Mouse (Mus musculus) left cerebral cortex, postnatal 36 days (tissue): ENCODE measurements at regions not wholly inside any gene's neighbourhood (a gene's known extent, or its start where the extent isn't known, plus 50 kb on each side); places are given as distances from the start of the nearest gene placed in this dataset.

ENCODE experiments used
- DNase-seq, 2 experiments: peaks; one replicate each; pipeline ENCODE4 v3.0.0; 2021 to 2022; ENCODE audit warnings: low spot score in 2 of 2, mixed read lengths in 1 of 2
- intact Hi-C: fragments of 180-260 bp; cut with DNase I; formaldehyde crosslinking; loops from one replicate; pipeline ENCODE4 v1.15.1; 2025

DNA sequence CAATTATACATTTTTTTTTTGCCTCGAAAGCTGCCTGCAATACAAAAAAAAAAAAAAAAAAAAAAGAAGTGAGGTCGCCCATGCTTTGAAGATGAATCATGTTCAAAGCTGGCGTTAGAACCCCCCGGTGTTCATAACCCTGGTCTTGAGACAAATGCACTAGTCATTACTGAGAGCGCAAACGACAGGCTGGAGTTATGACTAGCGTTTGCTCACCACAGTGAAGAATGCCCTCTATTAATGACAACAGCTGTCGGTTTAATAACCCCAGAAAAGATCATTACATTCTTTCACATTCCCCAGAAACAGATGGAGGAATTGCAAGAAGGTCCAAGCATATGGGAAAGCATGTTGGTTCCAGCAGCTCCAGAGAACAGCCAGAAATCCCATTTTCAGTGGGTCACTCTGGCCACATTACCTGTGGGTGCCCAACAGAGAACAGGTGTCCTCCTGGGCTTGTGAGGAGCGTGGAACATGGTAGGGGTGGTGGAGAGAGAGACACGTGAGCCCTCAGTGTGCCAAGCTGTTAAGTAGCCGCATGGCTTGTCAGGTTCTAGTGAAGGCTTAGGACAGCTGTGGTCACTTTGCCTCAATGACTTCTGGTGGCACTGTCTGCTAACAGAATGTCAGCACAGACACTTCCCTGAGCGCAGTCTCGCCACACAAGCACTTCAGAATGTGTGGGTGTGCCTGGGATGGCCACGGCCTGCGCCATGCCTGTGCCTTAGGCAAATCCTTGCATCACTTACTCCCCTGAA lies 60.4 kb downstream of the Aipl1 start:
- DNase-seq, result no peak
- intact Hi-C loops, result no loop called here

DNA sequence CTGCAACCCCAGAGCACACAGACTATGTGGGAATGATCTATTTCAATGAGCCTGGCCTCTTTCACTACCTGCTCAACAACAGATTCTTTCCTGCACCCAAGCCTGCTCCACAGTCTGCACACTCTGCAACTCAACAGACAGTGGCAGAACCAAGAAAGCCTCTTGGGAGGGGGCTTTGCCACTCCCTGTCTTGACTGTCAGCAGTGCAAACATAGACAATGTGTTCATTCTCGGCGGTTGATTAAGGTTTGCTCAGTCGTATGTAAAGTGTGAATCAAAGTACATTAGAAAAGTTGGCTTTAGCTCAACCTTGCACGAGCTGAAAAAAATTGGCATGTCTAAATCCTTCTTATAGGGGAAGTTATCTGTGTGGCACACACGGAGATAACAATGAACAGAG lies 66.0 kb downstream of the Aipl1 start:
- DNase-seq, result no peak
- intact Hi-C loops, result no loop called here

DNA sequence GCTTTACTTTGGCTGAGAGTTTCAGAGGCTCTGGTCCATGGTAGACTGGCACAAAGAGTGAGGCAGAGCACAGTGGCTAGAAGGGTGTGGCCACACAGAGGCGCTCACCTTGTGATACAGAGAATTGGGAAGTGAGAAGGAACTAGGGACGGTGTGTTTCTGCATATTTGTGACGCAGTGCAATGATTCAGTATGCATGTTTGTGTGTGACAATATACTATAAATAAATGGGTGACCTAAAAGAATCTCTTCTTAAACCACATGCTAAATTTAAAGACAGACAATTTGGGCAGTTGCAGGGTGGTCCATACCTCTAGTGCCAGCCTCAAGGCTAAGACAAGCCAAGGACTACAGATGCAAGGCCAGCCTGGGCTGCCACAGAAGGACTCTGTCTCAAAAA lies 75.0 kb downstream of the Aipl1 start:
- no peak for DNase-seq
- intact Hi-C loops, result no loop called here

DNA sequence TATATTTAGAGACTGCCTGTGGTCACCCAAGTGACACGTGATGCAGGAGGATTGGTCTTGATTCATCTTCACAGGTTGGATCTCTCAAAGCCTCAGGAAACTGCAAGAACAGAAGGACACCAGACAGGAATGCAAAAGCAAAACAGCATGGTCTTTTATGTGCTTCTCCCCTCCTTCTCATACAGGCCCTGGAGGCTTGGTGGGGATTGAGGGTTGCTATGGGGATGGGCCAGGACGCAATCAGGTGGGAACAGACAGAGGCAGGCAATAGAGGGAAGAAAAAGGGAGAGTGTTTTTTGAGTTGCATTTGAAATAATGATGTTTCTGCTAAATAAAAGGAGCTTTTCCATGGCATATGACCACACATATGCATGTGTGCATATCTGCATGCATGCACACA lies 84.8 kb downstream of the Aipl1 start:
- intact Hi-C loops, result no loop called here
- DNase-seq, result no peak

DNA sequence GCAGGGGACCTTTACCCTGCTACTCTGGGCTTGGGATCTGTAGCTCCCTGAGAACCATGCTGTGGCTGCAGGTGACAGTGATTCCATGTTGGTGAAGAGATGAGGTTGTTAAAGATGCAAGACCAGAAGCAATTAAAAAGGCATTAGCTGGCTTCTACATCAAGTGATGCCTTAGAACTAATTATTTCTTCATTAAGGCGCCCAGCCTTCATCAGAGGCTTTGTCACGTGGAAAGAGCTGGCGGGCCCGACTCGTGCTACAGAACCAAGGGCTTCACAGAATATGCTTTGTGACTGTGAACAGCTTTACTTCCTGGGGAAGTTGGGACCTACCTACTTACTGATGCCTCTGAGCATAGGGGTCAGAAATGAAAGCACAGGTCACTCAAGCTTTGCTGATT lies 90.1 kb downstream of the Aipl1 start:
- intact Hi-C loops, result no loop called here
- no peak for DNase-seq

DNA sequence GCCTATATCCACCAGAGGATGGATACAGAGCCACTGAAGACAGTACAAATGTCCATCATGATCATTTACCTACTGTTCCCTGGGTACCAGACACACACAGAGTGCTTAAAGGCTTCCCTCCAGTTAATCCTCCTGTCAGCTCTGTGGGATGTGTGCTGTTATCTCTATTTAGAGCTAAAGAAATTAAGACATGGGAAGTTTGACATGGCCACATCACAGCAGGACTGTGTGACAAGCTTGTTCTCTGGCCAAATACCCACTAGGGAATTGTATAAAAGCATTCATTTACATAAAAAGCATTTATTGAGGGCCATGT lies 92.3 kb downstream of the Aipl1 start:
- intact Hi-C loops, result no loop called here
- DNase-seq, result no peak

DNA sequence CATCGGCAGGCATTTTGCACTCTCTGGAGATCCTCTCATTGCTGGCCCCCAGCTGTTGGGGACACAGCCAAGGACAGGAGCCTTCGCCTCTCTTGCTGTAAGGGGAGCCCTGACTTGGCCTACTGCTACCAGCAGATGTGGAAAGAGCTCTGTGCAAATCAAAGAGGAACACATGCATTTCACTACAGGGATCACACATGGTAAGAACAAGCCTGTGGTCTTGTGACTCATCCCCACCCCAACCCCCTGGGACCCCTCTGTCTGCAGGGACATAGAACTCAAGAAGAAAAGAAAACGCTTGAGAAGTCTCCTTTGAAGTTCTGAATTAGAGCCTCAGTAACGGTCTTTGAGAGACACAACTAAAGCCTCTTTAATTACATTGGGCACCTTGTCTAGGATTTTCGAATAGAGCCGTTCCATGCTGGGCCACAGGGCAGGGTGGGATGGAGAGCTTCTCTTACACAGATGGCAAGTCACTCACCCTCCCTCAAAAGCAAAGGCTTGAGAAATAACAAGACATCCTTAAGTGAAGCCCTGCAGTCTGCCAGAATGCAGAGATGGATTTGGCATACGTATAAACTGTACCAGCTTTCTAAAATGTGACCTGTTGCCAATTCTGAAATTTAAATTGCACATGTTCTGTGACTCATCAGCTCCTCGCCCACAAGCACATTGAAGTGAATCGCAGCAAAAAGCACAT lies 92.8 kb downstream of the Aipl1 start:
- intact Hi-C loops, result no loop called here
- DNase-seq, result peak; percentile 49 to 63

DNA sequence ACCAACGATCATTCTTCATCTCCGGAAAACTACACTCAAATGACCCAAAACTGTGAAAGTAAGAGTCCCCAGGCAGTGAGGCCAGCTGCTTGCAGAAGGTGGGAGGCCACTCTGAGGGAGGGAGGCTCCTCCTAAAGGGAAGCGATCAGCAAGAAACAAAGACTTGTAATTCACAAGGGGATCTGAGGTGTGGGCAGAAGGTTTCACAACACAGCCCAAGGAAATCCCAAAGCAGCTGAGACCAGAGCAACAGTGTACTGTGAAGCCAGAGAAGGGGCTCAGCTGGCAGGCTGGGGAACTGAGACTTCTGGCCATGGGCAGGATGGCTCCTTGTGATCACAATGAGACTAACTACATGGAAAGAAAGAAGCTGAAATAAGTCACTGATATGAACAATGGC lies 93.8 kb downstream of the Aipl1 start:
- intact Hi-C loops, result no loop called here
- no peak for DNase-seq

DNA sequence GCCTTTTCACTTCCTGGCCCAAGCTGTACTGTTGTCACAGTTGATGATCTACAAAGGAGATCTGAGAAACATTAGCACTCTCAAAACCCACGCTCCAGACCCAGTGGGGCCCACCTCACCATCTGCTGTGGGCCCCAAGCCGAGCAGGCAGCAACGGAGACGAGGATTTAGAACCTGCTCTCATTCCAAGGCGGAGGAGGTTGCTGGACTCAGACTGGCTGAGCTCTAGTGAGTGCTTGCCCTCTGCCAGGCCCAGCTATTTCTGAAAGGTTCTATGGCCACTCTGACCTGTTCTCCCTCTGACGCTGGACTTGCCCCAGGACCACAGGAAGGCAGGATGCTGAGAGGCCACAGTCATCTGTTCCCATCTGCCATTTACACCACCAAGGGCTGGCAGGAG lies 98.2 kb downstream of the Aipl1 start:
- intact Hi-C loops, result no loop called here
- DNase-seq, result peak; percentile 59 to 76

DNA sequence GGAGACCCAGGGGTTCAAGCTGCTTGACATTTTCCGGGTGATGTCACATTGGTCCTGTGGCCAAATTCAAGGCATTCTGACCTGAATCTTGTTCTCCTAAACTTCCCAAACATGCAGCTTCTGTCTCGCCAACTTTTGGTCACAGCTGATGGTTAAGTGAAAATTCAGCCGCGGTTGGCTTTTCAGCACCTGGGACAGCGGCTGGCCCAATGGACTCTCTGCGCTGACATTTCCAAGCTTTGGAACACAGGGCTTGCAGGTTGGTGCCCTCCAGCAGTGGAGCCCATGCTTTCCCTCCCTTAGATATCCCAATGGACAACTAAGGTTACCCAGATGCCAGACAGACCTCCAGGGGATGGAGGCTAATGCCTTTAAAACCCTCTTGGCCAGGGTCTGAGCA lies 100.2 kb downstream of the Aipl1 start:
- DNase-seq, result no peak
- intact Hi-C loops, result no loop called here

DNA sequence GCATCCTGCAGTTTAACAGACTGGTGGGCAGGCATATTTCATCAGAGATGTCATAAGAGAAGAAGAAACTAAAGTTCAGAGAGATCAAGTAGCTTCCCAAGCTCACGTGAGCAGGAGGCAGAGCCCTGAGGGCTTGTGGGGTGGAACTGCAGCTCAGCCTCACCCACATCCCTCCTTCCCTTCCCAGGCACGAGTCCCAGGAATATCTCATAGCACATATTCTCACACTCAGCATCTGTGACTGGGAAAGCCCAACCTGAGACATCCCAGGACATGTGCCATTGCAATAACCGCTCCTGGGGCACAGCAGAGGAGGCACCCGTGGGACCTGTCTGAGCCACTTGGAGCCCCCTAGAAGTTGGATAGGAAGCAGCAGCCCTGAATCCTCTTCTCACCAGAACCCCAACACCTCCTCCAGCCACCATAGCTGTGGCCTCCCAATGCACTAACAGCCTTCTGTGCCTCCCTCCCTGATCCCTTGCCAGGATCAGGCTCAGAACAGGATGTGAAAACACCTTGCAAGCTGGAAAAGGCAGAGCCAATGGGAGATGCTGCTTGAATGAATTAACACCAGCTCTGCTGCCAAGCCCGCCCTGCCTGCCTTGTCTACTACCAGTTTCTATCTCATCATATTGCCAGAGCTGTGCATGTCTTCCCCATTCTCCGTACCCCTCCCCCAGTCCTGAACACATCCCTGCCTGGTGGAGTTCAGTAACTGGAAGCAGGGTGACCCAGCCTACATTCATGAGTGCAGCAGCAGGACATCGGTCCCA lies 107.4 kb downstream of the Aipl1 start:
- intact Hi-C loops, result no loop called here
- peak; percentile 54 to 74 for DNase-seq

DNA sequence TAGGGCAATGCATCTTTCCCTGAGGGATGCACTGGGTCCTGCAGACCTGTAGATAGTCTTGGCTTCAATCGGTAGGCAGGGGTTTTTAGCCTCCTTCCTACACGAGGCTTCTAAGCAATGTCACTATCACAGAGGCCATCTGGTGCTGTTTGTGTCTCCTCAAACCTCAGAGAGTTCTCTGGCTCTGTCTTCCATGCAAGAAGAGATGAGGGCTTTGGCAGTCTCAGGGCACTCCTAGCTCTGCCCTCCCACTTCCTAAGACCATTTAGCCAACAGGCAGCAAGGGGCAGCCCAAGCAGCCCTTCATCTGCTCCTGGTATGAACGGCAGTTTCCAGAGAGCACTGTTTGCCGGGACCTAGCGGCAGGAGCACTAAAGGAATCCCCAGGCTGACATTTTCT lies 122.6 kb downstream of the Aipl1 start:
- intact Hi-C loops, result no loop called here

DNA sequence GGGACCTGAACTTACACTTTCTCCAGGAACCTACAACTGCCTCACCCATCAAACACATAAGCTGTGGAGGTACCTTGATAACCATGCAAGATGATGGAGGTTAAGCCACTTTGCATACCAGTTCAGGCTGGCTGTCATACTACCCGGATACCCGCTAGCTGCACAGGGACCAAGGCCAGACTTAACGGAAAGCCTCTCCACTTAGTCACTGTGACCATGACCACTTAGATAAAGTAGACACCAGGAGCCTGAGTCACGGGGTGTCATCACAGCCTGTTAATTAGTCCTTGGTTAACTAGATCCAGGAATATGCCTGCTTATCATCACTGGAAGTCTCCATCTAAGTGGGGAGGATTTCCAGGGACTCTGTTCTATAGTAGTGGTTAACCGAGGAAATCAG lies 124.7 kb downstream of the Aipl1 start:
- intact Hi-C loops, result no loop called here
- DNase-seq, result no peak

More for the DNA sequence above, 122.6 kb downstream of the Aipl1 start:
- DNase-seq, result no peak

DNA sequence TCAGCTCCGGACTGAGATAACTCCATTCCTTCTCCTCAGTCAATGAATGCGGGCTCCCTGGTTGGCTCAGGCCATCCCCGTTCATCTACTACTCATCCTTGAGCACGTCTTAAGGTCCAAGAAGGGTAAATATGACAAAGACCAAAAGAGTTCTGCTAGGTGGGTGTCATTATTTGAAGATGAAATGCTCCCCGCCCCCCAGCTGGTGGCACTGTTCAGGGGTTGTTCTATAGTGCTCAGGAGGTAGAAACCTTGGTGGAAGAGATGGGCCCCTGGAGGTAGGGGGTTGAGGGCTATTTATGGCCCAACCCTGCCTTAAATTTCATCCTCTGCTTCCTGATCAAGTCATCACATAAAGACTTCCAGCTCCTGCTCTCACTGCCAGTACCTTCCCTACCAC lies 126.0 kb downstream of the Aipl1 start:
- intact Hi-C loops, result no loop called here
- no peak for DNase-seq

DNA sequence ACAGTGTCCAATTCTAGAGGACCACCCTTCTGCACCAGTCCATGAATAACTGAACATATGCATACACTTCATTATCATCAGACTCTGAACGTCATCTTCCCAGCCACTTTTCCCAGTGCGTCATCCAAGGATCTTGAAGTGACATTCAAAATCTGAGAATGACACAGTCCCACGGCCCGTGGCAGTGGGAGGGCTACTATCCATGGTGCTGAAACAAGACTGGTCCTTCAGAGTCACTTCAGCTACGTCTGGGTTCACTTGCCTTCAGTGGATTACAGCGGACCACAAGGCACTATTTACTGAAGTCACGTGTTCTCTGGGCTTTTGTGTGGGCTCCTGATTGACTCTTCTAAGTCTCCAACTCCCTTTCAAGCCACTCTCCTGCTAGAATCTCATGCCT lies 128.7 kb downstream of the Aipl1 start:
- intact Hi-C loops, result no loop called here
- DNase-seq, result no peak

DNA sequence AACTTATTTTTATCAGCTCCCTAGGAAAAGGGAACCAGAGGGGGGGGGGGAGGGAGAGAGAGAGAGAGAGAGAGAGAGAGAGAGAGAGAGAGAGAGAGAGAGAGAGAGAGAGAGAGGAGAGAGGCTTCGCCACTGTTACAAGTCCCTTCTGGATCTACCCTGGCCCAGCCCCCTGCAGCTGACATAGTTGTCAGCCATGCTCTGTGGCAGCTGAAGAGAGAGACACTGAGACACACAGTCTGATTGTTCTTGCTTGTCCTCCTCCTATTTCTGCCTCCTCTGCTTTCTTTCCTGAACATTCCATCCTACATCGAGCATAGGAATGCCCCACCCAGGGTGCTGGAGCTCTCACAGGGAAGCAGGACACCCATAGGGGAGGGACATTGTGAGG lies 134.3 kb downstream of the Aipl1 start:
- intact Hi-C loops, result no loop called here
- no peak for DNase-seq

DNA sequence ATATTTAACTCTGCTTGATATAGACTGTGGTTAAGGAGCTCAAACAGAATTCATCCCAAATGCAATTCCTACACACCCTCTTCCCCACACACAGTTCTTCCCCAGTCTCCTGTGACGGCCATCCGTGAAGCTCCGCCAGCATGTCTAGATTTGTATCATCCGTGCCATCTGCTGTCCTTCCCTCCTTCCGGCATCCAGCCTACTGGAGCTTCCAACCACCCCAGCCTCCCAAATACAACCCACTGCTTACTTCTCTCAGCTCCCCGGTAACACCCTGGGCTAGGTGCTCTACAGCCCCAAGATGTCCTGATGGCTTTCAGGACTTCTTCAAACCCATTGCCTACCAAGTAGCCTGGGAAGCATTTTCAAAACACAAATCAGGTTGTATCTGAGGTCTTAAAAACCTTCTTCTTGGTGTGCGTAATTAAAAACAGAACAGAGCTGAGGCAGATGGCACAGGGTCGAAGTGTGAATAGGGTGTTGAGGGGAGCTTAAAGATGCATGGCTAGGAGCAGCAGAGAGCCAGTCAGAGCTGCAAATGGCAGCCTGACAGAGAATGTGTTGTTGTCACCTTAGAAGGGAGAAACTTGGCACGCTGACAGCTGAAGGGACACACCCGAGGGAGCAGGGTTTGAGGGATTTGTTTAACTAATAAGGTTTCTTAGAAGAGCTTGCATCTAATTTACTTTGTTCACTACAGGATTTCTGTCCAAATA lies 134.8 kb downstream of the Aipl1 start:
- intact Hi-C loops, result no loop called here
- DNase-seq, result peak; percentile 66 to 73

DNA sequence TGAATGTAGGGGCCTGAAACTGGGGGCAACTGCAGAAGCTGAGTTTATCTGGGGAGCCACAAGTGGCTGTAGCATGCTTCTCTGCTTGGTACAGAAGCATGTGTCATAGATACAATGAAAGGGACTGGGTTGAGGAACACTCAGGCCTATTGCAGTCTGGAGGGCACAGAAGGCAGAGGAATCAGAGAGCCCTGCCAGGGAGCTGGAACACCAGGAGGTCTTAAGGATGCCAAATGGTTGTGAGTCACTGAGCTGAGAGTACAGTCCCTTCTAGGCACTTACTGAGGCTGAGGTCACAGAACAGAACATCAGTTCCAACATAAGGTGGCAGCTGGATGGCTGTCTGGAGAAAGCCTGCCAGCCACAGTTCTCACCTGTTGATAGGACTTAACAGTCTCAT lies 136.5 kb downstream of the Aipl1 start:
- intact Hi-C loops, result no loop called here
- DNase-seq, result no peak

DNA sequence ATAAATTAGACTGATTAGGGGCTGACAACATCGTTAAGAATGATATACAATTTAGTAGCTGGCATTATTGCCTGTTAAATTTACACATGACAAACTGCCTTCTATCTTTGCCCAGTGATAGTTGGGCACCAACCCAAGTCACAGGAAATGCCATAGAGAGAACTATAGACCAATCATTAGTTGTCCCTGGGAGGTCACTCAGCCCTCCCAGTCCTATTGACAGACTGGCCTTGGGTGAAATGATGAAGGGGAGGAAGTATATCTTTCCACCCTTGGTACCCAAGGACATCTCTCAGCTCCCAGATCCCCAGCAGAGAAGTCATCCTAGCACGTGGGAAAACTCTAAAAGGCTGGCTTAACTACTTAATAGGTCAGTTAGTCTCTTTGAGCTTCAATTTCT lies 139.8 kb downstream of the Aipl1 start:
- no peak for DNase-seq
- intact Hi-C loops, result no loop called here

DNA sequence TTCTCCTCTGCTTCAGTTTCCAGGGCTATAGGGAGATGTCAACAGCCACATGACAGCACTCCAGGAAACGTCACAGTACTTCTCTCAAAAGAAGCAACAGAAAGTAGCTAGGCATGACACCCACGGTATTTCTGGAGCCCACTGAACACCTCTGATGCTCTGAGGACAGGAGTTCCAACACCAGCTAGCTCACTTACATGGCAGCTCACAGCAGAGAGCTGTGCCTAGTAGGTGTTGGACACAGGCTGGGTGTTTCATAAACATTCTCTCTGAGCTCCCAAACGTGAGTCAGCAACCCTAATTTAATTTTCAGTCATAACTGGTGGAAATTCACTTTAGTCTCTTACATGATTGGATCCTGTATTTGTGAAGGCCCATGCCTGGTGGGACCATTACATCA lies 140.2 kb downstream of the Aipl1 start:
- DNase-seq, result no peak

More for the DNA sequence above, 140.2 kb downstream of the Aipl1 start:
- intact Hi-C loops, result no loop called here
